Mouse (Mus musculus) spleen, postnatal 14 days (tissue): ENCODE measurements around the gene Fars2.

Source experiments
- DNase-seq, 2 experiments: peaks; one replicate each; pipeline ENCODE4 v3.0.0; 2021 to 2022; ENCODE audit warnings: low spot score in 2 of 2

The Fars2 gene

GRCm38 (mm10) chr13:36216005-36216404 is 98.8 kb downstream of the Fars2 start:
- DNase-seq: no peak

- no peak for DNase-seq
These were observed 101.1 kb downstream of the Fars2 start for GRCm38 (mm10) chr13:36218347-36218746.

- DNase-seq: no peak
These were observed 102.3 kb downstream of the Fars2 start for GRCm38 (mm10) chr13:36219506-36219905.

GRCm38 (mm10) chr13:36221897-36222296 is 104.7 kb downstream of the Fars2 start:
- no peak for DNase-seq

- no peak for DNase-seq
These were observed 105.5 kb downstream of the Fars2 start for GRCm38 (mm10) chr13:36222721-36223120.

DNA sequence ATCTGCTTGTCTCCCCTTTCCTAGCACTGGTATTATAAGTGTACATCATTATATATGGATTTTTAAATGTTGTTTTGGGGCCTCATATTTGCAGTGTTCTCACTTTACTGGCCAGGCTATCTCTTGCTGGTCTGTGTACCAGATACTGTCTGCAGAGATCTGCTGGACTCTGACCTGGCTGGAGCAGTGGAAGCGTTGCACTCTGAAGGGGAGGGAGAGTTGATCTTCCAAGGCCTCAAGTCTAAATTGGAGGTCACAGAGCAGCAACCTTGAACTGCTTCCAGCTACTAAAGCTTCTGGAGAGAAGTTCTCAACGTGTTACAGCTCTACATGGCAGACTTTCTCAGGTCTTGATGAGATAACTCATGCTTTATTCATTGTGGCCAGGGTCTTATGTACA is 107.2 kb downstream of the Fars2 start:
- no peak for DNase-seq

DNA sequence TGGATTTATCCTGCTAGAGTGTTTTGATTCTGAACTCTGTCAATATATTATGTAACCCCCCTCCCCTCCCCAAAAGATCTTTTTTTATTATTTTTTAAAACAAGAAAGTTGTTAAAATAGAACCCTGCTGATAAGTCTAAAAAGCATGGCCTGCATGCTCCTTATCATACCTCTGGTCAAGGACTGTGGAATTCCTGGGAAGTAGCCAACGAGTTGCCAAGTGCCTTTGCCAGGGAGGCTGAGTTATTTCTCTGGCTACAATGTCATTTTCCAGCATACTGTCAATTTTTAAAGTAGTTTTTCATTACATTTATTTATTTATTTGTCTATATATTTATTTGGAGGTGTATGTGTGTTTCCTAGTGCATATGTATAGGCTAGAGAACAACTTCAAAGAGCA is 125.0 kb downstream of the Fars2 start:
- no peak for DNase-seq

DNA sequence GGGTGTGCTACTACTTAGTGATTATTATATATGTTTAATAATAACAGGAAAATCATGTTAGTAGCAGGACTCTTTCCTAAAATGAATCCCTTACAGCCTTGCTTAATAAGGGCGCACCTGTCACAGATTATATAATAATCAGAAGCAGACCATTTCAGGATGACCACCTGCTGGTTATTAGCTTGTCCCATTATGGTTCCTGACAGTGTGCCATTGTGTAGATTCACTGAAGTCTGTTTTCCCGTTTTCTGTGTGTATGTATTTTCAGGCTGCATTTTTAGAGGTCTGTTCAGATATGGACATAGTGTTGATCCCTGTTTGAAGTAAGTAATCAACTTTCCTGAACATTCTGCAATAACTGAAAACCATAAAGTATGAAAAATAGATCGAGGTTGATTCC is 136.7 kb downstream of the Fars2 start:
- no peak for DNase-seq

- no peak for DNase-seq
These were observed 140.0 kb downstream of the Fars2 start for GRCm38 (mm10) chr13:36257213-36257612.

- no peak for DNase-seq
These were observed 142.5 kb downstream of the Fars2 start for GRCm38 (mm10) chr13:36259754-36260153.

- DNase-seq: no peak
These were observed 144.1 kb downstream of the Fars2 start for GRCm38 (mm10) chr13:36261299-36261698.

- DNase-seq: no peak
These were observed 146.3 kb downstream of the Fars2 start for GRCm38 (mm10) chr13:36263240-36264095.

GRCm38 (mm10) chr13:36264391-36264790 is 147.2 kb downstream of the Fars2 start:
- no peak for DNase-seq

DNA sequence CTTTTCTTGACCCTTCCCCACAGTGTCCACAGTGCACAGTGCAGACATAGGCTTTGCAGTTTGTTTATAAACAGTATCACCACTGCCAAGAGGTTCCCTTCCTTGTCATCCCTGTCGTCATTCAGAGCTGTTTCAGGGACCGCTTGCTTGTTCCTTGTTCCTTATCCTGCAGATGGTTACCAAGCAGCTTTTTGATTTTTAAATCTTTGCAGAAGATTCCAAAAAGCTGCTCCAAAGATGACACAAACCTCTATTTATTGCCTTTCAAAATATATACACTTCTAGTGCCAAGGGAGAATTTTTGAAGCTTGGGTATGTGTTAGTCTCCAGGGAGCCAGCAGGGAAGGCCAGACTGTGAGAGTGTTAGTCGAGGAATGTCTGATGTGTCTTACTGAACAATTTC is 148.1 kb downstream of the Fars2 start:
- no peak for DNase-seq

GRCm38 (mm10) chr13:36267399-36267798 is 150.2 kb downstream of the Fars2 start:
- no peak for DNase-seq

GRCm38 (mm10) chr13:36270867-36271266 is 153.7 kb downstream of the Fars2 start:
- DNase-seq: no peak

DNA sequence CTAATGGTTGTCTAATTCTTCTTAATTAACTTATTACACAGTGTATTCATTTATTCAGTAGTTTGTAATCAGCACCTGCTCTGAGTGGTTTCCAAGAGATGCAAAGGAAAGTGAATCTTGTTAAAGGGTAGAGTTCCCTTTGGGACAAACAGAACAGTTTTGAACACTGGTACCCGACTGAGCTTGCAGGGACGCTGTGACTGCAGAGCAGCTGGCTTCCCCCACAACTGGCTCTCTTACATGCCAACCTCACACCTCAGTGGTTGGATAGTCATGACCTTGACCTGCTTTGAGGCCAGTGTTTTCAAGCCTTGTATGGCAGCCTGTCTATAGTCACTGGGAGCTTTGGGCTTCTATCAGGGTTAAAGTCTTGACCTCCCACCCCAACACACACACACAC is 156.3 kb downstream of the Fars2 start:
- DNase-seq: no peak

DNA sequence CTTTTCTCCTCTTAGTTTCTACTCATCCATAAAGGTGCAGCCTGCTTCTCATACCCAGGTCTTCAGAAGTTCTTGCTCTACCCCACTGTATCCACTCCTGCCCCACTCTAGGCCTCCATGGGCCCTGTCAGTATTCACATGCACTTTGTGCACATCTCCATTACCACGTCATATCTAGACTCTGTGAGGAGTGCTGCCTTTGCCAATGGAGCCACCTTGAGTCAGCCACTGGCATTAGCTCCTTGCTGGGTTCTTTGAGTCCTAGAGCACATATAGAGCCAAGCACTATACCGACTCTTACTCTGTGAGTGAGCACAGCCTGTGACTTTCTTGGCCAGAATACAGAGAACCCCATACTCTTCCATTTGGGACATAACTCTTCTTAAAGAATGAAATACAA is 159.0 kb downstream of the Fars2 start:
- DNase-seq: no peak

DNA sequence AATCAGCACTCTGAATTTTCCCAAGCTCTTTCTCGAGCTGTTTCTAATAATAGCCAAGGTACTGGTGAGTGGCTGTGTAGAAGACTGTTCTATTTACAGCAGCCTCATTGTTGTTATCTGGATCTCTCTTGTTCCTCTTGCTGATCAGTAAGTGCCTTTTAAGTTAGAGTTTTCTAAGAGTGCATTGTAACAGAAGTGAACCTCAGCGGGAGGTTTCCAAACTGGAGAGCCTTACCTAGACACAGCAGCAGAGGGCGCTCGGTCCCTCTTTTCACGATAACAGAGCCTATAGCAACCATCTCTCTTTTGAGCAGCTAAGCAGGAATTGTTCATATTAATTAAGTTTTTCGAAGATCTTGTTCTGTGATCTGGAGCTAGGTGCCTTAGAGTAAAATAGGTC is 164.8 kb downstream of the Fars2 start:
- DNase-seq: peak; percentile 15 to 47

DNA sequence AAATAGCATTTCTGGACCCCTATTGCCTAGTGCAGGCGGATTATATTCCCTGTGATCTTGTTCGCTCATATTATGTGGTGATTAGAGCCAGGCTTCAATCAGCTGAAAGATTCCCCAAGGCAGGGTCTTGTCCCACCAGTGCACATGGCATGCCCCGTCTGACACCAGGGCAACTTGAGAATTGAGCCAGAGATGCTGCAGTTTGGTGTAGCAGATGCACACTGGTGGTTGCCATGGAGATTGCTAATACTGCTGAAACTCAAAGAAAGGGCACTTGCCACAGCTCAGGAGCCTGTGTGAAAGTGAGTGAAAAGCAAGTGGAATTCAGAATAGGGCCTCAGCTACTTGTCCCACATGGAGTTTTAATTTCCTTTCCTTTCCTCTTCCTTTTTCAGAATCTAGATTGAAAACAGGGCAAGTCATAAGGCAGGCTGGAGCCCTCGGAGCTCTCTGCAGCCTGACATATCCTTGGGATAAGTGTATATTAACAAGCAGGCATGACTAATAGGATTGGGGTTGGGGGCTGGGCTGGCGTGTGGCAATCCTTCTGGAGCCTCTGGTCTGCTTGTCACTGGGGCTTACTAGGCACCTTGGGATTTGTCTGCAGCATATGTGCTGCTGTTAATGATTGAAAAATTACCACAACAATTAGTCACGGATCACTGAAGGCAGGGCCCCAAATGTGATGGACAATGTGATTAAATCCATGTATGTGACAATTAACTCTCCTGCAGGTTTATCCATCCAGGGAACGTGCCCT is 165.8 kb downstream of the Fars2 start:
- no peak for DNase-seq

- DNase-seq: no peak
These were observed 166.4 kb downstream of the Fars2 start for GRCm38 (mm10) chr13:36283545-36284067.

DNA sequence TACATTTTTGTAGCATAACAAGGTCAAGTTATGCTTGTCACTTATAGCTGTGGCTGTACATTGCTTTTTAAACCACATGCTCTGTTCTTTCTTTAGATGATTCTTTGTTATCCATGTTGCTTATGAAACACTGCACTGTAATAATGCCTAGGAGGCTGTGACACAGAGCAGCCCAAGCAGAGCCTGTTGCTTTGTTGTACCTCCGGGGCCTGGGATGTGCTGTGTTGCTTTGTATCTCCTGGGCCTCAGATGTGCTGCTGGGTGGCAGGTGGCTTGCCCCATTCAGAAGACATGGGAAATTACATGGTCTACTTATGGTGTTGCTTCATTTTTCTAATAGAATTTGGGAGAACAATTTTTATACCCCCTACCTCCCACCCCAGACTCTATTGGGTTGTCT is 166.9 kb downstream of the Fars2 start:
- DNase-seq: no peak

DNA sequence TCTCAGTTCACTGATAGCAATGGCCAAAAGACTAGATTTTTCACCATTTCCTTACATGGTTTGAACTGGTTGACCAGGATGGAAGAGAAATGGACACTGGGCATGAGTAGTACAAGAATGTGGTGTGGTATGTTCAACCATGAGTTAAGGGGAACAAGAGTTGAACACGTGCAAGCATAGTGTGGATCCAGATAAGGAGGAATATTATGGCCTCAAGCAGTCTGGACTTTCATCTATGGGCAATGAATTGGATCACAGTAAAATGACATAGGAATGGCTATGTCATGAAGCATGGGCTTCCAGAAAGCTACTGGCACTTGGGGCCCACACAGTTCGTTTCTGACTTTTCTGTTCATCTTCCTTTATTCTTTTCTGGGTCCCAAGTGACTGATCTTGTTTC is 168.0 kb downstream of the Fars2 start:
- no peak for DNase-seq
